Mouse (Mus musculus) embryonic fibroblast, embryonic 13.5 days (primary cell): ENCODE measurements around the gene Ssr2.

Experiments used
- CTCF ChIP-seq: IDR thresholded peaks from 2 replicates; pipeline ENCODE4 v1.5.1; 2011; ENCODE audit warnings: mild to moderate bottlenecking, control low read depth, low read length, moderate library complexity, borderline replicate concordance; ENCODE audit not compliant: insufficient read depth
- POLR2A ChIP-seq: IDR thresholded peaks from 2 replicates; pipeline ENCODE4 v1.6.1; 2011; ENCODE audit warnings: low read depth, mild to moderate bottlenecking, control low read depth, low read length, moderate library complexity

DNA sequence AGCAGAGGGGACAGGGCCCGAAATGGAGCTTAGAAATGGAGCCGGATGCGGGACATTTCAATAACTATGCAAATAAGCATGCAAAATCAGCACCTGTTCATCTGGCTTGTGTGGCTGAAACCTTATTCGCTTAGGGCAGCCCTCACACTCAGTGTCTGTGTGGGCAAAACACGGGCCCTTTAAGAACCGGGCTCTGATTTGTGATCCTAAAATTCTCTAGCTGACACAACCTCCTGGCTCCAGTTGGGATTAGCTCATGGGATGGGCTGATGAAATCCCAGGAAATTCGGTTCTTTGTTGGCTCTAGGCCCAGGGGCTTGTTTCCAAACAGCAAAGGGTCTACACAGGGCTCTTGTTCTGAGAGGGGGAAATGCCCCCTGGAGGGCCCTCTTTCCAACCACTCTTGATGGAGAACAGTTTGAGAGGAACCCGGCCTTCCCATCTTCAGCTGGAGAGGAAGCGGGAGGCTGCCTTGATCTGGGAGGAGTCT lies 40.3 kb downstream of the Ssr2 start:
- TF ChIP-seq CTCF (no peak), POLR2A (no peak)
